Mouse (Mus musculus) heart, embryonic 12.5 days (tissue): Measurements from ENCODE around the gene BC025446. TPM values are rescaled to one million over a fixed set of nuclear protein-coding genes. Genes with fewer than 3 reads are reported as not detected.
"Not testable (repeated sequence)": the region's sequence is repeated elsewhere in the genome, so short reads cannot be mapped to it uniquely, and the experiment has no call there.

Source experiments
- ATAC-seq: fragments of 200-750 bp; cut with Nextera tagmentation; 2 replicates; pipeline ENCODE4 v1.8.0; 2017; ENCODE audit warnings: moderate TSS enrichment, moderate library complexity; ENCODE audit not compliant: insufficient number of reproducible peaks, low FRiP score
- H3K27ac ChIP-seq: fragments of 300-500 bp; sonication (generic); 2 replicates; pipeline ENCODE4 v1.5.1; 2016; ENCODE audit warnings: mild to moderate bottlenecking, moderate library complexity; ENCODE audit not compliant: poor library complexity, severe bottlenecking
- H3K27me3 ChIP-seq: fragments of 300-500 bp; sonication (generic); replicated peaks from 2 replicates; pipeline ENCODE4 v1.6.1; 2016; ENCODE audit warnings: mild to moderate bottlenecking, moderate library complexity
- H3K36me3 ChIP-seq: fragments of 300-500 bp; sonication (generic); 2 replicates; pipeline ENCODE4 v1.6.1; 2016; ENCODE audit warnings: mild to moderate bottlenecking, moderate library complexity
- H3K4me1 ChIP-seq: fragments of 300-500 bp; sonication (generic); replicated peaks from 2 replicates; pipeline ENCODE4 v1.6.1; 2016; ENCODE audit warnings: mild to moderate bottlenecking
- H3K4me2 ChIP-seq: fragments of 300-500 bp; sonication (generic); 2 replicates; pipeline ENCODE4 v1.6.1; 2016; ENCODE audit warnings: mild to moderate bottlenecking, moderate library complexity
- H3K4me3 ChIP-seq: fragments of 300-500 bp; sonication (generic); 2 replicates; pipeline ENCODE4 v1.5.1; 2016; ENCODE audit warnings: mild to moderate bottlenecking
- H3K9ac ChIP-seq: fragments of 300-500 bp; sonication (generic); 2 replicates; pipeline ENCODE4 v1.6.1; 2016; ENCODE audit warnings: mild to moderate bottlenecking, moderate library complexity
- H3K9me3 ChIP-seq: fragments of 300-500 bp; sonication (generic); replicated peaks from 2 replicates; pipeline ENCODE4 v1.6.1; 2016; ENCODE audit warnings: mild to moderate bottlenecking, moderate library complexity
- WGBS: fragments of 180-500 bp; shearing (Covaris S2); methylation state at CpG from one replicate; pipeline ENCODE4 v1.1.7; 2016; 5-methylcytosine and 5-hydroxymethylcytosine counted together
- polyA plus RNA-seq: library from polyadenylated mRNA; unstranded; fragments of >200 nt; fragmentation: Nextera tagmentation; extraction: Ambion mirVana; gene quantifications from 2 replicates; pipeline ENCODE4 v1.2.1, GENCODE M21; 2016

BC025446 gene
- not detected in 2 replicates for polyA plus RNA-seq

DNA sequence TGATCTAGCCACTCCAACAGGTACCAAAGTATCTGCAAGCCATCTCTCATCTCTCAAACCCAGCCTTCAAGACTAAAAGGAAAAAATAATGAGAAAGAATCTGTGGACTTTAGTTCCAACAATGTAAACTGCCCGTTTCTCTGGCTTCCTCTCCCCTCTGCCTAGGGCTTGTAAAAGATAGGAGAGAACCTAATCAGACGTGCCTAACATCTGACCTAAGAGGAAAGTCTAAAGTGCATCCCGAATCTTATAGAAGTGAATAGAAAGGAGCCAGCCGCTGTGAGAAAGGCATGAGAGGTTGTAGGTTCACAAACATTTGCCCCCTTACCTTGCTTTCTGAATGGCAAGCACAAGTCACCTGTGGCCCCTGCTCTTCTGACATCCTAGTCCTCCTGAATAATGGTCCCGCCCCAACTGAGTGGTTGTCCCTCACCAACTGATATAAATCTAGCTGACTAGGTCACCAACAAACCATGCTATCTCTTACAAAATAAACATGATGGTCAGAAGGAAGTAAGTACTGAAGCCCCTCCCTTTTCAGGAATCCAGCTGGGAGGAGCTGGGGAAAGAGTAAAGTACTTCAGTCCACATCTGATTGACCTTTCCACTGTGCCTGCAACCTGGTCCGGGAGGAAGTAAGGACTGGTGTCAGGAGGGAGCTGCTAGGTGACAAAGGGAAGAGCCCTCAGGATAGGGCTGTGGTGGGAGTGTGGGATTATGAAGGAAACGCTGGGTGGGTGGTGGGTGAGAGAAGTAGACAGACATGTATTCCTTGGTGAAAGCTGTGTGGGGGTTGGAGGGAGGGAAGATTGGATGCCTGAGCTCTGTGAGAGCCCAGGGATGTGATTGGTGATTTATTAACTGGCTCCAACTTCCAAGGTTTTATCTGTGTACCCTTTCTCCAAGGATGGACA lies at the start of gene BC025446:
BC025446 (plus strand) TSS at position 599 of the 914 bp plus-strand sequence.
- H3K4me3 ChIP-seq: no peak within 1 kb of the TSS
- H3K36me3 ChIP-seq: no peaks in the 10 kb centered on the region
- H3K9me3 ChIP-seq: peaks cover 18% of the 10 kb centered on the region
- ATAC-seq: no peak
- 64% methylated on average over 7 of the region's 7 CpGs for WGBS
- H3K9ac ChIP-seq: no peak within 1 kb of the TSS
- H3K4me2 ChIP-seq: no peak within 1 kb of the TSS
- H3K4me1 ChIP-seq: no peaks in the 10 kb centered on the region
- H3K27ac ChIP-seq: no peak within 1 kb of the TSS
- no peaks in the 10 kb centered on the region for H3K27me3 ChIP-seq

DNA sequence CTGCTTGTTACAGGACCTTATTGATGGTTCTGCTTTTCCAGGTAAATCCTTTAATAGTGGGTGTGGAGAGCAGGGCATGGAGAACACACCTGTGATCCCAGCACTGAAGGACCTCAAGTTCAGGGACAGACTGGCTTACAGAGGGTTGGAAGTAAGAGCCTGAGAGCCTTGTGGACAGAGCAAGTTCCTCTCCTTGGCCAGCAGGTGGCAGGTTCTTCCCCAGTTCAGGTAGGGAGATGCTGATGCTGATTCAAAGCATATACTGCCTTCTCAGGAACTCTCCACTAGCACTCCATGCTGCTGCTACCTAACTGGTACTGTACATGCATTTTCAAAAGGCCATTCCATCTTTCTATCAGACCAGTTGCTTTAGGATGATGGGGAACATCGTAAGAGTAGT lies 40.7 kb upstream of the BC025446 start:
- no peaks in the 10 kb centered on the region for H3K9me3 ChIP-seq
- no peak overlapping the region for H3K27ac ChIP-seq
- H3K4me1 ChIP-seq: no peaks in the 10 kb centered on the region
- H3K36me3 ChIP-seq: no peaks in the 10 kb centered on the region
- H3K4me3 ChIP-seq: no peak overlapping the region
- no peak overlapping the region for H3K9ac ChIP-seq
- no peak for ATAC-seq
- no peak overlapping the region for H3K4me2 ChIP-seq
- WGBS: 42% methylated on average over 1 of the region's 1 CpGs
- no peaks in the 10 kb centered on the region for H3K27me3 ChIP-seq

DNA sequence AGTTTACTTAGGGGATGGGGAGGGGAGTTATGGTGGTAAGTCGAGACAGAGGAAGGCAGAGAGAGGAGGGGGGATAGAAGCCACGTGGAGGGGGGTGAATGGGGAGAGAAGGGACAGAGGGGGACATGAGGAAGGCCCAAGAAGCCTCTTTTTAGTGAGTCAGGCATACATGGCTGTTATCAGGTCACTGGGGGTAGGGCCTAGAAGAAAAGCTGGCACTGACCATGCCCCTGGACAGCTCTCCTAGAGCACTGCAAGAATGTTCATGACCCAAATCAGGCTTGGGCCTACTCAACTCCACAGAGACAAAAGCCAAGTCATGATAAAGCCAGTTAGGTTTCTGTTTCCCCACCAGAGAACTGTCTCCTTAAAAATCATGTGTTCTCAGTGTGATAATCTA lies 29.9 kb upstream of the BC025446 start:
- Histone ChIP-seq H3K4me1 (no peaks in the 10 kb centered on the region), H3K4me2 (no peak overlapping the region), H3K36me3 (no peaks in the 10 kb centered on the region), H3K27ac (no peak overlapping the region), H3K9me3 (no peaks in the 10 kb centered on the region), H3K9ac (no peak overlapping the region), H3K4me3 (no peak overlapping the region), H3K27me3 (no peaks in the 10 kb centered on the region)
- ATAC-seq: no peak
- 32% methylated on average over 2 of the region's 2 CpGs for WGBS

DNA sequence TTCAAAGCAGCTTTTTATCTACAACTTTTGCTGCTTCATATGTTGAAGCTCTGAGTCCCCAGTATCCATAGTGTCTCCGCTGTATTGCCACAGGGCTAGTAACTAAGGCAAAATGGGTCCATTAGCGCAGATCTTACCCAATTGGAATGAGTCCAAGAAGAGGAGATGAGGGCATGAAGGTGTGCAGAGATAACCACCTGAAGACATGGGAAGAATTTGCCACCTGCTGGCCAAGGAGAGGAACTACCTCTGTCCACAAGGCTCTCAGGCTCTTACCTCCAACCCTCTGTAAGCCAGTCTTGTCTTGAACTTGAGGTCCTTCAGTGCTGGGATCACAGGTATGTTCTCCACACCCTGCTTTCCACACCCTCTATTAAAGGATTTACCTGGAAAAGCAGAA lies 27.1 kb upstream of the BC025446 start:
- Histone ChIP-seq H3K27ac (no peak overlapping the region), H3K4me2 (no peak overlapping the region), H3K36me3 (no peaks in the 10 kb centered on the region), H3K4me1 (no peaks in the 10 kb centered on the region), H3K9ac (no peak overlapping the region), H3K9me3 (no peaks in the 10 kb centered on the region), H3K4me3 (no peak overlapping the region), H3K27me3 (no peaks in the 10 kb centered on the region)
- whole genome bisulfite sequencing: 62% methylated on average over 2 of the region's 2 CpGs
- ATAC-seq: no peak

DNA sequence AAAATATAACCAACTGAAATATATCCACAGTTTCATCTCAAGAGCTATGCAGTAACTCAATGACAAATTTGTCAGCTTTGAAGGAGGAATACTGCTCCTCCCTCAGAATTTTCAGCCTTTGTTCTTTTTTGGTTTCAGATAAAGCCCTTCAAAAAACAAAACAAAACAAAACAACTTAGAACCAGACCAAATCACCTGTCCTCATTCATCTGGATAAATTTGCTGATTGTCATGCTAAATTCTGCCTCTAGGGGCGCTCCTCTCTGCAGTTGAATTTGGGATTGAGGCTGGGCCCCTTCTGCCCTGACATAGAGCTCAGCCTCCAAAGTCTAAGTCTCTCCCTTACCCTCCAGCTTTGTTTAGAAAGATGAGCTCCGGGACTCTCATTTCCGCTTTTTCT lies 25.6 kb upstream of the BC025446 start:
- not testable (repeated sequence) for H3K36me3 ChIP-seq, H3K4me3 ChIP-seq, H3K4me2 ChIP-seq, H3K27ac ChIP-seq, H3K9me3 ChIP-seq, H3K27me3 ChIP-seq, ATAC-seq, H3K9ac ChIP-seq, H3K4me1 ChIP-seq
- WGBS: 0% methylated on average over 1 of the region's 3 CpGs

DNA sequence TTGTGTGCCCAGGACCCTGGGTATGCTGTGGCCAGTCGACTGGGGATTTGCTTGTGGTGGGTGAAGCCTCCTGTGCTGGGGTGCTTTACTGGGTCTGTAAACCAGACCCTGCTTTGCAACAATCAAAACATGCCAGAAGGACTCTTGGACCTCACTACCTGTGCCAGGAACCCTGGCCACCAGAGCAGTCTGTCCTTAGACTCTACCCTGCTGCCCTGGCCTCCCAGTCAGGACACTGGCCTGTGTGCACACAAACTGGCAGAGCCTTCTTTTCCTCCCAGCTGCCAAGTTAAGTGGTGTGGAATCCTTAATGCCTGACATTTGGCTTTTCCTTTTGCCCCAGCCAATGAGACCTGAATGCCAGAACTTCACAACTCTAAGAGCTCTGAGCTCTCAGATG lies 655 bp downstream of the BC025446 start:
- Histone ChIP-seq H3K4me3 (no peak overlapping the region), H3K9me3 (peaks cover 19% of the 10 kb centered on the region), H3K9ac (no peak overlapping the region), H3K27me3 (no peaks in the 10 kb centered on the region), H3K4me2 (no peak overlapping the region), H3K4me1 (no peaks in the 10 kb centered on the region), H3K27ac (no peak overlapping the region), H3K36me3 (no peaks in the 10 kb centered on the region)
- WGBS: 59% methylated on average over 1 of the region's 1 CpGs
- no peak for ATAC-seq

DNA sequence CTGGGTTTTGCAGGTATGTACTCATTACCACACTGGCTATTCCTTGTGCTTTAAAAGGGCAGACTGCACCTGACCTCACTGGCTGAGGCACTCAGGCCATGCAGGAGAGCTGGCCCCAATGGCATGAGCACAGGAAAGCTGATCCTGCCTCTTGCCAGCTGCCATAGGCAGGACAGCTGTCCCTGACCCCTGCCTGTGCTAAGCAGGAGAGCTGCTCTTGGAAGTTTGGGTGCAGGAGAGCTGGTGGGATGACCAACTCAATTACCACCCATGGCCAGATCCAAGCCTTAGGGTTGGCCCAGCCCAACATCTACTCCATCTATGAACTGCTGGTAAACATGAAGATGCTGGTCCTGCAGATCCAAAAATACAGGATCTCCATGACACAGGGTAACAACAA lies 5.8 kb downstream of the BC025446 start:
- Histone ChIP-seq H3K4me3 (no peak overlapping the region), H3K4me2 (no peak overlapping the region), H3K4me1 (no peaks in the 10 kb centered on the region), H3K9me3 (peaks cover 14% of the 10 kb centered on the region), H3K9ac (no peak overlapping the region), H3K27me3 (no peaks in the 10 kb centered on the region), H3K27ac (no peak overlapping the region), H3K36me3 (no peaks in the 10 kb centered on the region)
- ATAC-seq: no peak

DNA sequence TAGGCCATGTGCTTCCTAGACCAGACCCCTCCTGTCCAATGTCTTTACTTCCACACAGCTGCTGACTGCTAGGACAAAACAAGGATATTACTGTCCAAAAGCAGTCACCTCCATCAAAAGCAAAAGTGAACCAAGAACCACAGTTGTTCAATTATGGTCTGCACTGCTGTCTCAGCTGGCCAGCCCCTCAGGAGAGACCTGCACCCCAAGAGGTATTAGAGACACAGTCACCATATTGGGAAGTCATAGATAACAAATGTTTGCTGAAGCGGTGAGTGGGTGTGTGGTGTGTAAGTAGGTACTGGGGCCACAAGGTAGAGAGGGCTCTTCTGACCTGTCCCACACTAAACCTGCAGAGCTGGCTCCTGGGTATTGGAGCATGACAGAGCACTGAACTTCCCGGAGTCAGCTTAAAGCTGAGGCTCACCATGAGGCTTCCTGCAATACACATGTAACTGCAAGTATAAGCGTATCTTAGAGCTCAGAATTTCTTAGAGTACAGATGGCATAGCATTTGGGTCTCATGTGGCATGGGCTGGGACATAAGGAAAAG lies 21.6 kb downstream of the BC025446 start:
- Histone ChIP-seq H3K4me3 (no peak overlapping the region), H3K4me2 (no peak overlapping the region), H3K27me3 (no peaks in the 10 kb centered on the region), H3K4me1 (no peaks in the 10 kb centered on the region), H3K9me3 (peaks cover 5% of the 10 kb centered on the region; the same call in 1 of the 2 replicates), H3K36me3 (no peaks in the 10 kb centered on the region), H3K9ac (no peak overlapping the region), H3K27ac (no peak overlapping the region)
- 79% methylated on average over 3 of the region's 3 CpGs for WGBS
- no peak for ATAC-seq

DNA sequence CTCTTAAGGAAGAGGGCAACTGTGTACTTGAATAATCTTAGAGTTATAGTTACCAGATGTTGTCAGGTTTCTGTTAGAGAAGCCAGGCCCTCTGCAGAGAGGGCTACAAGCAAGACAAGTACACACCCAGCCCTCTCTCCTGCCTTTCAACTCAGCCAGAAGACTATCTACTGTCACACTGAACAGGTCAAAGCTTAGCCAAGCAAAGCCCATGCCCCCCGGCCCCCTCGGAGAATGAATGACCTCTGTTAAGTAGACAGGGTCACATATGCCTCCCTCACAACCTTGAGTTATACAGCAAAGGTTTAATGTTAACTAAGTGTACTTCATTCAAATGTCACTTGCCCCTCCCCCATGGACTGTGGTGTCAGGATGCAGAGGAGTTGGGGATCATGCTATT lies 24.4 kb downstream of the BC025446 start:
- no peak overlapping the region for H3K27ac ChIP-seq
- no peaks in the 10 kb centered on the region for H3K9me3 ChIP-seq
- no peaks in the 10 kb centered on the region for H3K36me3 ChIP-seq
- no peaks in the 10 kb centered on the region for H3K4me1 ChIP-seq
- H3K4me2 ChIP-seq: no peak overlapping the region
- WGBS: 91% methylated on average over 2 of the region's 2 CpGs
- no peak overlapping the region for H3K4me3 ChIP-seq
- no peak for ATAC-seq
- no peaks in the 10 kb centered on the region for H3K27me3 ChIP-seq
- H3K9ac ChIP-seq: no peak overlapping the region

DNA sequence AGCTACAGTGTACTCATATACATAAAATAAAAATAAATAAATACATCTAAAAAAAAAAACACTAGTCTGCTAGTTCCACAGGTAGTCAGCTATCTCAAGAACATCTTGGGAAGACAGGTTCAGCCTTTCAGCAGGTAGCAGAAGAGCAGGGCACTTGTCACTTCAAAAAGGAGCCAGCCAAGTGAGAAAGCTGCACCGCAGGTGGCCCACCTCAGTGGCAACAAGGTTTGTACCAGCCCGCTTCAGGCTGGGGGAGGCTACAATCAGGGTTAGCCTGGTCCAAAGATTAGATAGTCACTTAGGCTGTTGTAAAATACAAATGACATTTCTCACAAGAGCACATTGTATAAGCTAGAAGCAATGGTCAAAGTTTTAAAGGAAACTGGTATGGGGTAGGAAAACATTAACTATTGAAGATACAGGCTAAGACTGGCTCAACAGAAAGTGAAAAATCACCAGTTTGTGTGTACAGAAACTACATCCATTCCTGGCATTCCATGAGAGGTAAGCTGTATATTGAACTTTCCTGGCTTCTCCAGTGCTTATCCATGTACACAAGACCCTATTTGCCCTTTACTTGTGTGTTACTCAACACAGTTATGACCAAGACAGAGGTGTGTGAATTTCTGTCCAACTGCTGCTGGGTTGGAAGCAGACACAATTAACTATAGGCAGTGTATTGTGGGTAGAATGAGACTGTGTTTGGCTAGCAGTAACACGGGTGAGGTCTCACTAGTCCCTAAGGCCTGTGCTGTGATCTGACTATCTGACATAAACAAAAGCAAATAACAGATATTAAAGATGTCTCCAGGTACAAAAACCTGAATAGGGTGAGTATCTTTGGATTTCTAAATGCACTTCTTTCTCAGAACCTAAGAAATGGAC lies 26.8 kb downstream of the BC025446 start:
- no peaks in the 10 kb centered on the region for H3K4me1 ChIP-seq
- 61% methylated on average over 3 of the region's 3 CpGs for WGBS
- no peak overlapping the region for H3K4me3 ChIP-seq
- H3K36me3 ChIP-seq: no peaks in the 10 kb centered on the region
- ATAC-seq: no peak
- H3K9me3 ChIP-seq: no peaks in the 10 kb centered on the region
- no peak overlapping the region for H3K27ac ChIP-seq
- H3K9ac ChIP-seq: no peak overlapping the region
- no peak overlapping the region for H3K4me2 ChIP-seq
- no peaks in the 10 kb centered on the region for H3K27me3 ChIP-seq

DNA sequence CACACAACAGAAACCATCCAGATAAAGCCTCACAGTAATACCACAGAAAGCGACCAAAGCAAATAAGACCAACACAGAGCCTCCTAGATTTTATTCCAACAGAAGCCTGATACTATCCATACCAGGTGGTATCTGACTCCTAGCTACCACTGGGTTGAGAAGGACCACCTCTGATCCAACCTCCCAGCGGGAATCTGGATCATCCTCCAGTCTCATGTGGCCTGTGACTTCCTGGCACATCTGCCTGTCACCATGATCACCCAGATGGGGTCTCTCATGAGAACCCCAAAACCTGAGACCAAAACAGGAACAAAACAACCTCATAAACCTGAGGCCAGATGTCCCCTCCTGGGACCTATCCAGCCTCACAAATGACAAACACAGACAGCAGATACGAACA lies 38.5 kb downstream of the BC025446 start:
- Histone ChIP-seq H3K4me3 (no peak overlapping the region), H3K36me3 (no peaks in the 10 kb centered on the region), H3K9ac (no peak overlapping the region), H3K4me1 (no peaks in the 10 kb centered on the region), H3K27ac (no peak overlapping the region), H3K9me3 (peaks cover 9% of the 10 kb centered on the region; the same call in 1 of the 2 replicates), H3K27me3 (no peaks in the 10 kb centered on the region), H3K4me2 (no peak overlapping the region)
- ATAC-seq: no peak
- 74% methylated on average over 3 of the region's 3 CpGs for WGBS
